Mouse (Mus musculus) frontal cortex, postnatal 14 days (tissue): ENCODE data around the gene Fyn.
A peak's percentile ranks its signal among the peaks of the same experiment; 100 is the strongest.

Source experiments
- DNase-seq, 2 experiments: peaks; one replicate each; pipeline ENCODE4 v3.0.0; 2022; ENCODE audit warnings: low spot score in 2 of 2

Fyn gene

GRCm38 (mm10) chr10:39368572-39369135 is at the start of gene Fyn:
TSS of gene Fyn (plus strand) at chr10:39368855.
- no peak for DNase-seq

- no peak for DNase-seq
Observed at GRCm38 (mm10) chr10:39320798-39321622, 47.6 kb upstream of the Fyn start.

- no peak for DNase-seq
Observed at GRCm38 (mm10) chr10:39321623-39321985, 47.1 kb upstream of the Fyn start.

GRCm38 (mm10) chr10:39322143-39322542 is 46.5 kb upstream of the Fyn start:
- DNase-seq: no peak

GRCm38 (mm10) chr10:39324291-39324690 is 44.4 kb upstream of the Fyn start:
- DNase-seq: no peak

- DNase-seq: no peak
Observed at GRCm38 (mm10) chr10:39328661-39329060, 40.0 kb upstream of the Fyn start.

- no peak for DNase-seq
Observed at GRCm38 (mm10) chr10:39334320-39334719, 34.3 kb upstream of the Fyn start.

GRCm38 (mm10) chr10:39335880-39336279 is 32.8 kb upstream of the Fyn start:
- DNase-seq: no peak

- DNase-seq: no peak
Observed at GRCm38 (mm10) chr10:39339189-39339968, 29.3 kb upstream of the Fyn start.

GRCm38 (mm10) chr10:39339969-39340236 is 28.8 kb upstream of the Fyn start:
- no peak for DNase-seq

- no peak for DNase-seq
Observed at GRCm38 (mm10) chr10:39343551-39343950, 25.1 kb upstream of the Fyn start.

- no peak for DNase-seq
Observed at GRCm38 (mm10) chr10:39345921-39346320, 22.7 kb upstream of the Fyn start.

- DNase-seq: no peak
Observed at GRCm38 (mm10) chr10:39349781-39350364, 18.8 kb upstream of the Fyn start.

- no peak for DNase-seq
Observed at GRCm38 (mm10) chr10:39364196-39364595, 4.5 kb upstream of the Fyn start.

GRCm38 (mm10) chr10:39369502-39369931 is 862 bp downstream of the Fyn start:
- peak; percentile 95 to 97 for DNase-seq

- DNase-seq: peak in 1 of 2 experiments; percentile 39
Observed at GRCm38 (mm10) chr10:39369977-39370785, 1.5 kb downstream of the Fyn start.

GRCm38 (mm10) chr10:39370786-39371221 is 2.1 kb downstream of the Fyn start:
- DNase-seq: no peak

- DNase-seq: no peak
Observed at GRCm38 (mm10) chr10:39371467-39371866, 2.8 kb downstream of the Fyn start.

GRCm38 (mm10) chr10:39371991-39372390 is 3.3 kb downstream of the Fyn start:
- DNase-seq: no peak

- DNase-seq: no peak
Observed at GRCm38 (mm10) chr10:39376676-39377075, 8.0 kb downstream of the Fyn start.

GRCm38 (mm10) chr10:39377219-39377618 is 8.6 kb downstream of the Fyn start:
- no peak for DNase-seq
